11 mouse cellular contexts compared by ENCODE assay signal in the genomic region with DNA sequence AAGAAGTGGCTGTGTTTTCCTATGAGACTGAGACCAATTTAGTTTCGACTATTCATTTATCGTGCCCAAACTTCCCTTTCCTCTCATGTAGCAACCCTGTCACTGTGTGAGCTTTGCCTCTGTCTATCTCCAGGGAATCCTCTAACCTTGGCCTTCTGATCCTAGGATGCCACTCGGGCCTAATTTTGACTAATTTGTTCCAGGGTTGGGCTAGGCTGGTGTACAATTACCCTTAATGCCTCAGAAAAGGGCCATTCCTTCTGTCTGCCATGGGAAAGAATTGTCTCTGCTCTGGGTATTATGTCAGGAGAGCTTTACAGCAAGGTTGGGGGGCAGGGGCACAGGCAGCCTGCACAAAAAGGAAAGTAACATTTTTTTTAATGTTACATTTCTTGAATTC.
DNase-seq lines count a peak whose midpoint lies in the region; ATAC-seq lines count a peak whose summit lies in the region.
"Had no signal": no experiment of that assay in that cellular context is flagged by ENCODE, and none has a peak within 500 bp of the region (broad histone marks: within the 10 kb centered on the region; RNA-seq: fewer than 3 reads in every experiment).

No protein-coding gene starts in this region.

- H3K36me3 ChIP-seq in hindbrain, embryonic 12.5 days, result no peaks in the 10 kb centered on the region
- no peaks in the 10 kb centered on the region for H3K36me3 ChIP-seq in hindbrain, embryonic 14.5 days (replicated peaks; ENCODE audit: control insufficient read depth, insufficient read depth)
- no peaks in the 10 kb centered on the region for H3K36me3 ChIP-seq in midbrain, embryonic 10.5 days
- no peaks in the 10 kb centered on the region for H3K36me3 ChIP-seq in midbrain, embryonic 15.5 days (replicated peaks)

- no peak for ATAC-seq in hindbrain, embryonic 12.5 days (ENCODE audit: low FRiP score)
- ATAC-seq in hindbrain, embryonic 14.5 days (ENCODE audit: low FRiP score), result no peak
- ATAC-seq in midbrain, embryonic 15.5 days (replicated peaks), result no peak
- ATAC-seq in granulocyte monocyte progenitor cell, adult 5-6 weeks (replicated peaks; ENCODE audit: poor library complexity, severe bottlenecking), result peak; percentile 29
- ATAC-seq in inflammation-experienced regulatory T-cells, adult 6 months, result no peak
- ATAC-seq: midbrain, embryonic 16.5 days had no signal

- no peaks in the 10 kb centered on the region for H3K4me1 ChIP-seq in hindbrain, embryonic 12.5 days
- H3K4me1 ChIP-seq in hindbrain, embryonic 14.5 days (replicated peaks; ENCODE audit: control insufficient read depth, insufficient read depth, low read length), result no peaks in the 10 kb centered on the region
- H3K4me1 ChIP-seq in midbrain, embryonic 10.5 days, result peaks cover 7% of the 10 kb centered on the region; the same call in 1 of the 2 replicates
- H3K4me1 ChIP-seq in midbrain, embryonic 15.5 days, result no peaks in the 10 kb centered on the region

- no peaks in the 10 kb centered on the region for H3K9me3 ChIP-seq in hindbrain, embryonic 12.5 days (replicated peaks)
- H3K9me3 ChIP-seq in hindbrain, embryonic 14.5 days (ENCODE audit: control insufficient read depth, low read length), result no peaks in the 10 kb centered on the region
- H3K9me3 ChIP-seq in midbrain, embryonic 10.5 days (replicated peaks), result no peaks in the 10 kb centered on the region
- H3K9me3 ChIP-seq in midbrain, embryonic 15.5 days, result no peaks in the 10 kb centered on the region

- DNase-seq in hindbrain, embryonic 14.5 days (ENCODE audit: low spot score), result no peak
- DNase-seq in midbrain, embryonic 10.5 days (ENCODE audit: low spot score), result no peak
- no peak for DNase-seq in adrenal gland, adult 2 months
- DNase-seq: left cerebral cortex, postnatal 4 days; thymus, postnatal 14 days had no signal

- 0 out of 2 replicates have a peak overlapping the region, but pooled peaks have one; percentile 13 for H3K27ac ChIP-seq in hindbrain, embryonic 12.5 days
- H3K27ac ChIP-seq in hindbrain, embryonic 14.5 days, result no peak overlapping the region
- H3K27ac ChIP-seq in midbrain, embryonic 10.5 days (replicated peaks), result 0 out of 2 replicates have a peak overlapping the region, but pooled peaks have one; percentile 42
- no peak overlapping the region for H3K27ac ChIP-seq in midbrain, embryonic 15.5 days
- H3K27ac ChIP-seq: layer of hippocampus, adult 2 months had no signal

- H3K4me3 ChIP-seq in hindbrain, embryonic 12.5 days, result no peak overlapping the region
- H3K4me3 ChIP-seq in hindbrain, embryonic 14.5 days (replicated peaks; ENCODE audit: low read length), result no peak overlapping the region
- H3K4me3 ChIP-seq in midbrain, embryonic 10.5 days, result no peak overlapping the region
- H3K4me3 ChIP-seq in midbrain, embryonic 15.5 days, result no peak overlapping the region
- H3K4me3 ChIP-seq: layer of hippocampus, adult 2 months had no signal

- WGBS in hindbrain, embryonic 12.5 days, result 45% methylated on average over 3 of the region's 3 CpGs
- 50% methylated on average over 3 of the region's 3 CpGs for WGBS in hindbrain, embryonic 14.5 days
- 63% methylated on average over 3 of the region's 3 CpGs for WGBS in midbrain, embryonic 10.5 days
- WGBS in midbrain, embryonic 15.5 days, result 54% methylated on average over 3 of the region's 3 CpGs

- H3K9ac ChIP-seq in hindbrain, embryonic 12.5 days, result no peak overlapping the region
- no peak overlapping the region for H3K9ac ChIP-seq in hindbrain, embryonic 14.5 days
- H3K9ac ChIP-seq in midbrain, embryonic 15.5 days, result no peak overlapping the region

- no peak overlapping the region for H3K4me2 ChIP-seq in hindbrain, embryonic 12.5 days (replicated peaks)
- no peak overlapping the region for H3K4me2 ChIP-seq in hindbrain, embryonic 14.5 days (replicated peaks)
- no peak overlapping the region for H3K4me2 ChIP-seq in midbrain, embryonic 15.5 days

- no peaks in the 10 kb centered on the region for H3K27me3 ChIP-seq in hindbrain, embryonic 12.5 days
- H3K27me3 ChIP-seq in hindbrain, embryonic 14.5 days (ENCODE audit: control insufficient read depth, insufficient read depth, low read length), result no peaks in the 10 kb centered on the region
- H3K27me3 ChIP-seq in midbrain, embryonic 10.5 days (ENCODE audit: low read depth, poor library complexity, severe bottlenecking), result no peaks in the 10 kb centered on the region
- H3K27me3 ChIP-seq in midbrain, embryonic 15.5 days (replicated peaks), result no peaks in the 10 kb centered on the region

Comparison
In these comparisons a context has a peak if more than half of its experiments do, and no peak if none do; other contexts are left out.
1. H3K27ac ChIP-seq: peak in hindbrain, embryonic 12.5 days (single experiment) and midbrain, embryonic 10.5 days (single experiment); none in hindbrain, embryonic 14.5 days (single experiment) and midbrain, embryonic 15.5 days (single experiment).